Mouse (Mus musculus): ENCODE results near the gene Fbxl15. TPM values are rescaled to one million over a fixed set of nuclear protein-coding genes. Genes with fewer than 3 reads are reported as not detected.

Fbxl15 gene
- polyA plus RNA-seq, 1 experiment from 2014 or later = 26.0 TPM

DNA sequence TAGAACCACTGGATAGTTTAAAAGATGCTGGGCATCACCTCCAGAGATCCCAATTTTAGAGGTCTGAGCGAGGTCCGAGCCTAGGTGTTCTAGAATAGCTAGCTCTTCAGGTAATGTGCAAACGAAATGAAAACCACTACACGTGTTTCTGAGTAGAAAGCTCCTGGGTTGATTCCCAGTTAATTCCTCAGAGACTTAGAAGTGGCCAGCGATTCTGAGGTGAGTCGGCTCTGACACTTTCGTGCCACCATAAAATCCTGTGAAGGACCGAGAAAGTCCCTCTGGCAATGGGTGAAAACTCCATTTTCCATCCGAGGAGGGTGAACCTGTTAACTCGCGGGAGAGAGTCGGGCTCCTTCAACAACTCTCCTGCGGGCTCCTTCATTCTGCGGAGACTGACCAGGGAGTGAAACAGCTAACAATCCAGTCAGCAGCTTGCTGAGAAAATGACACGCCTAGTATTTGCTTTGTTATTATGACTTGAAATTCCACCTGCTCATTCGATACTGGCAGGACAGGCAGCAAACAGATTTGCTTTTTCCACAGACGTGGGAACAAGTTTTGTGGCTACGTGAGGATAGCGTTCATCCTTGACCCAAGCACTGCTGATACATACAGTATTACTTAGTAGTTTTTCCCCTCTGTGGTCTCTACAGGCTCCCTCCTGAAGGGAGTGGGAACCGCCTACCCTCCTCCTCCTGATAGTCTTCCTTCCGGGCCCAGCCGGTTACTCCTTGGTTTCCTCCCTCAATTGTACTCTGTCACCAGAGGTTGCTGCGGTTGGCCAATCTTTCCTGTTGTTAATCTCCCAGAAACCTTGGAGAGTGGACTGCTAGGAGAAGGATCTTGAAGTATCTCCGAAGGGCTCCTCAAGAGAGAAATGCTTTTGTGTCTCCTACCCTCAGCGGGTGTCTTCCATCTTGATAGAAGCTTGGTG, 29.6 kb downstream of the Fbxl15 start:
- Histone ChIP-seq H3K4me2 (replicated peaks; ENCODE audit: low read depth, low read length) (peak overlapping the region; percentile 90), H3K4me3 (ENCODE audit: low read length) (peak overlapping the region; percentile 60), H3K9me3 (ENCODE audit: low read length) (no peaks in the 10 kb centered on the region), H3K27me3 (ENCODE audit: insufficient read depth, low read length) (peaks cover 6% of the 10 kb centered on the region; the same call in 1 of the 2 replicates), H3K9ac (replicated peaks; ENCODE audit: low read length) (peak overlapping the region; percentile 74), H3K36me3 (ENCODE audit: insufficient read depth, low read length) (no peaks in the 10 kb centered on the region), H3K27ac (ENCODE audit: low read length) (peak overlapping the region; percentile 3; the same call in 1 of the 2 replicates), H3K4me1 (ENCODE audit: insufficient read depth, low read length) (peaks cover 13% of the 10 kb centered on the region)
- 13% methylated on average over 25 of the region's 25 CpGs for WGBS
- peak; percentile 68 for ATAC-seq (ENCODE audit: low FRiP score, low TSS enrichment)

DNA sequence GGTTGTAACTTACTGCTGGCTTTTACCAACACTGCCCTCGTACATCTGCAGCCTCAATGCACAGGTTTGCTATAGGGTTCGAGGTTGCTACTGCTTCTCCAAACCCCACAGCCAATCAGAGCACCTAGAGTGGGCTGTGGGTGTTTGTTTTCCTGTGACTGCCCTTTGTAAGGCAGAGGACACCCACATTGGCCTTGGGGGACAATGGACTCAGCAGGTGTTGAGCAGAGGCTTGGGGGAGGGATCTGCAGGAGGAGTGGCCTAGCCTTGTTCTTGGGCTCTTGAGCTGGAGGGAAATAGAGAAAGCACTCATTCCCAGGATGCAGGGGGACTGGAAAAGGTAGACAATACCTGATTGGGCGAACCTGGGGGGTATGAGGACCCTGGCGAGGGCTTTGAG, 30.4 kb downstream of the Fbxl15 start:
- no peaks in the 10 kb centered on the region for H3K36me3 ChIP-seq (ENCODE audit: insufficient read depth, low read length)
- WGBS = 62% methylated on average over 4 of the region's 4 CpGs
- H3K9ac ChIP-seq (replicated peaks; ENCODE audit: low read length) = no peak overlapping the region
- peaks cover 13% of the 10 kb centered on the region for H3K4me1 ChIP-seq (ENCODE audit: insufficient read depth, low read length)
- H3K27ac ChIP-seq (ENCODE audit: low read length) = peak overlapping the region; percentile 3; the same call in 1 of the 2 replicates
- H3K27me3 ChIP-seq (ENCODE audit: insufficient read depth, low read length) = peaks cover 6% of the 10 kb centered on the region; the same call in 1 of the 2 replicates
- H3K4me2 ChIP-seq (replicated peaks; ENCODE audit: low read depth, low read length) = peak overlapping the region; percentile 90
- no peak overlapping the region for H3K4me3 ChIP-seq (ENCODE audit: low read length)
- no peaks in the 10 kb centered on the region for H3K9me3 ChIP-seq (ENCODE audit: low read length)
- ATAC-seq (ENCODE audit: low FRiP score, low TSS enrichment) = no peak

DNA sequence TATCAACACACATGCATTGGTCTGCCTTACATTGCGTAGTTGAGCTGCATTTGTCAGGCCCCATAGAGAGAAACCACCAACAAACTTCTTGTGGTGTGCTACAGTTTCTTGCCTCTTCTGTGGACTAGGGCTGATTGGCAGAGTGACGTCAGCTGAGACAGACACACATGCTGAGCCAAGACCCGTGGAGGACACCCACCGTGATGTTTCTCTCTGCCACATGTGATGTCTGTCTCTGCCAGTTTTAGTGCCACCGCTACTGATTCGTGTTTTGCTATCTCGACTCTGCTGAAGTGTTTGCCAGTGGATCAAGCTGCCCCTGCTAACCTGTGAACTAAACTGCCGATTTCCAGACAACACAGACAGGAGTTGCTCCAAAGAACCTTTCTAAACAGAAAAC, 34.1 kb downstream of the Fbxl15 start:
- peaks cover 13% of the 10 kb centered on the region for H3K4me1 ChIP-seq (ENCODE audit: insufficient read depth, low read length)
- H3K4me2 ChIP-seq (replicated peaks; ENCODE audit: low read depth, low read length) = no peak overlapping the region
- H3K9ac ChIP-seq (replicated peaks; ENCODE audit: low read length) = no peak overlapping the region
- WGBS = 86% methylated on average over 8 of the region's 8 CpGs
- no peak for ATAC-seq (ENCODE audit: low FRiP score, low TSS enrichment)
- no peak overlapping the region for H3K27ac ChIP-seq (ENCODE audit: low read length)
- 0 out of 2 replicates have a peak, but pooled peaks cover 4% of the 10 kb centered on the region for H3K27me3 ChIP-seq (ENCODE audit: insufficient read depth, low read length)
- no peaks in the 10 kb centered on the region for H3K36me3 ChIP-seq (ENCODE audit: insufficient read depth, low read length)
- H3K4me3 ChIP-seq (ENCODE audit: low read length) = no peak overlapping the region
- H3K9me3 ChIP-seq (ENCODE audit: low read length) = no peaks in the 10 kb centered on the region

DNA sequence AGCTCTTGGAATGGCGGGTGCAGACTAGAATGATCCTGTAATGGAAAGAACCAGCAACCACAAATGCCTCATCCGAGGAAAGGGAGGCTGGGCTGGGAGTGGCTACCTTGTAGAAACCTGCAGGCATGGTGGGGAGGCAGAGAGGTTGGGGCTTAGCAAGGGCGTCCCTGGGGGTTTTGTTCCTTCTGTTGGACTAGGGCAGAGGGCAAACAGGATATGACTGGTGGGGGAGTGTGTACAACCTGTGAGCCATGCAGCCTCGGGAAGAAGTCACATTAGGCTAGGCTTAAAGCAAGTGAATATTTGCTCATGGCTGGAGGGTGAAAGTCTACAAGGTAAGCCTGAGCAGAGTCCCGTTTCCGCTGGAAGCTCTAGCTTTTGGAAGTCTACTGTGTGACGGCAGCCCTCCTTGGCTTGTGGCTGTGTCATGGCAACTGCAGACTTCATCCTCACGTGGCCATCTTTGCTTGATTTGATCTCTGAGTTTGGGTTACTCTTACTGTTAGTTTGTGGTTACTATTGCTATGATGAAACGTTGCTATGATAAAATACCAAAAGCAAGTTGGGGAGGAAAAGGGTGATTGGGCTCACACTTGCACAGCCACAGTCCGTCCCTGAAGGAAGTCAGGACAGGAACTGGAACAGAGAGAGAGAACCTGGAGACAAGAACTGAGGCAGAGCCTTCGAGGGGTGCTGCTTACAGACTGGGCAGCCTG, 35.5 kb downstream of the Fbxl15 start:
- no peak overlapping the region for H3K4me3 ChIP-seq (ENCODE audit: low read length)
- H3K9ac ChIP-seq (replicated peaks; ENCODE audit: low read length) = no peak overlapping the region
- no peak for ATAC-seq (ENCODE audit: low FRiP score, low TSS enrichment)
- no peaks in the 10 kb centered on the region for H3K9me3 ChIP-seq (ENCODE audit: low read length)
- H3K36me3 ChIP-seq (ENCODE audit: insufficient read depth, low read length) = no peaks in the 10 kb centered on the region
- no peaks in the 10 kb centered on the region for H3K27me3 ChIP-seq (ENCODE audit: insufficient read depth, low read length)
- H3K27ac ChIP-seq (ENCODE audit: low read length) = no peak overlapping the region
- 80% methylated on average over 11 of the region's 11 CpGs for WGBS
- no peak overlapping the region for H3K4me2 ChIP-seq (replicated peaks; ENCODE audit: low read depth, low read length)
- H3K4me1 ChIP-seq (ENCODE audit: insufficient read depth, low read length) = peaks cover 2% of the 10 kb centered on the region; the same call in 1 of the 2 replicates

DNA sequence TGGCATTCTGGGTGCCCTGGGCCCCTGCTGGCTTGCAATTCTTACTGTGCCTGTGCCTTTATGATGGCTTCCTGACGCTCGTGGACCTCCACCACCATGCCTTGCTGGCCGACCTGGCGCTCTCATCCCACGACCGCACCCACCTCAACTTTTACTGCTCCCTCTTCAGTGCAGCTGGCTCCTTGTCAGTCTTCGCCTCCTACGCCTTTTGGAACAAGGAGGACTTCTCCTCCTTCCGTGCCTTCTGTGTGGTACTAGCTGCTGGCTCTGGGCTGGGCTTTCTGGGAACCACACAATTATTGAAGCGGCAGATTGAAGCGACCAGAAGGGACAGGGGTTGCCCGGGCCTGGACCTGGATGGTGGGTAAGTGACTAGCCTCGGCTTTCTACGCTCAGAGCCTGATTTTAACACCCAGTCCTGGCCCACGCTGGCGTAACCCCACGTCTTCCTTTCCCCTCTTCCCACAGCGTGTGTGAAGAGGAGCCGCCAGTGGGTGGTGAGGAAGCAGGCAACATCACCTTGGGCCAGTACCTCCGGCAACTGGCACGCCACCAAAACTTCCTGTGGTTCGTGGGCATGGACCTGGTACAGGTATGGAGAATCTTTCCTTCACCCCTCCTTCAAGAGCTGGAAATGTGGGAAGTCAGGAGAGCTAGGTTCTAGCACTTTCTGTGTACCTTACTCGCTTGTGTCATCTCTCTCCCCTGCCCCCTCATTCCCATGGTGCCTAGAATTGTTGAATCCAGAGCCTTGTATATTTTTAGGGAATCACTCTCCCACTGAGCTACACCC, 40.0 kb downstream of the Fbxl15 start:
- no peak for ATAC-seq (ENCODE audit: low FRiP score, low TSS enrichment)
- Histone ChIP-seq H3K4me3 (ENCODE audit: low read length) (no peak overlapping the region), H3K4me2 (replicated peaks; ENCODE audit: low read depth, low read length) (no peak overlapping the region), H3K9me3 (ENCODE audit: low read length) (no peaks in the 10 kb centered on the region), H3K27ac (ENCODE audit: low read length) (no peak overlapping the region), H3K4me1 (ENCODE audit: insufficient read depth, low read length) (no peaks in the 10 kb centered on the region), H3K9ac (replicated peaks; ENCODE audit: low read length) (no peak overlapping the region), H3K27me3 (ENCODE audit: insufficient read depth, low read length) (no peaks in the 10 kb centered on the region), H3K36me3 (ENCODE audit: insufficient read depth, low read length) (no peaks in the 10 kb centered on the region)
- 78% methylated on average over 23 of the region's 23 CpGs for WGBS

DNA sequence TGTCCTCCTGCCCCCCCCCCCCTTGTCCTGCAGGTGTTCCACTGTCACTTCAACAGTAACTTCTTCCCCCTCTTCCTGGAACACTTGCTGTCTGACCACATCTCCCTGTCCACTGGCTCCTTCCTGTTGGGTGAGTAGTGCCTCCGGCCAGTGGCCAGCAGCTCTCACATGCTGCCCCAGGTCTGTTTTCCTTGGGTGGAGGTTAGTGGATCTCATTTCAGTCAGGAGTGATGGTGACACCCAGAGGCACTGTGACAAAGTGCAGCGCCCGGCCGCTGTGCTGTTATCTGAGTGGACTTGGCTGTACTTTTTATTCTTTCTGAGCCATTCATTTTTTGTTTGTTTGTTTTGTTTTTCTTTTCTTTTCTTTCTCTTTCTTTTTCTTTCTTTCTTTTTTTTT, 41.2 kb downstream of the Fbxl15 start:
- peak; percentile 32; the same call in 1 of the 2 replicates for ATAC-seq (ENCODE audit: low FRiP score, low TSS enrichment)

DNA sequence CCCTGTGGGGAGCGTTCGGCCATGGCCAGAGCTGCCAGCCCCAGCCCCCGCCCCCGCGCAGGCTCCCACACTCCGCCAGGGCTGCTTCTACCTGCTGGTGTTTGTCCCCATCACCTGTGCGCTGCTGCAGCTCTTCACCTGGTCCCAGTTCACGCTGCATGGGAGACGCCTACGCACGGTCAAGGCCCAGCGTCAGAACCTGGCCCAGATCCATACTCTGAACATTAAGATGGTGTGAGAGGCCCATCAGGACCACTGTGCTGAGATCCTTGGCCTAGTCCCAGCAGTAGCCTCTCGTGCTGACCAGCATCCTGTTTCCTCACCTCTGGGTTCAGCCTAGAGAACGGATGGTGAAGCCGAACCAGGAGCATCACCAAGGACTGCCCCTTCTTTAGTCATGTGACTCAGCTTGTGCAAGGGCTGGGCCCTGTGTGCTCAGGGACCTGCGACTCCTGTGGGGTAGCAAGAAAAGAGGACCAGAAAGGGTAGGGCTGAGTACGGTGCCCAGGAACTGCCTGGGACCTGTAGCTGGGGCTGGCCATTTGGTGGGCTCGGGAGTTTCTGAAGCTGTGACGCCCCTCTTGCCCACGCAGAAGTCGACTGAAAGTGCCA, 46.6 kb downstream of the Fbxl15 start:
- Histone ChIP-seq H3K9ac (replicated peaks; ENCODE audit: low read length) (no peak overlapping the region), H3K4me2 (replicated peaks; ENCODE audit: low read depth, low read length) (no peak overlapping the region), H3K36me3 (ENCODE audit: insufficient read depth, low read length) (peaks cover 31% of the 10 kb centered on the region), H3K9me3 (ENCODE audit: low read length) (no peaks in the 10 kb centered on the region), H3K27ac (ENCODE audit: low read length) (no peak overlapping the region), H3K27me3 (ENCODE audit: insufficient read depth, low read length) (no peaks in the 10 kb centered on the region), H3K4me1 (ENCODE audit: insufficient read depth, low read length) (0 out of 2 replicates have a peak, but pooled peaks cover 3% of the 10 kb centered on the region), H3K4me3 (ENCODE audit: low read length) (no peak overlapping the region)
- ATAC-seq (ENCODE audit: low FRiP score, low TSS enrichment) = peak; percentile 62; the same call in 1 of the 2 replicates
- 50% methylated on average over 21 of the region's 21 CpGs for WGBS

More for the DNA sequence above, 41.2 kb downstream of the Fbxl15 start:
- Histone ChIP-seq H3K36me3 (ENCODE audit: insufficient read depth, low read length) (no peaks in the 10 kb centered on the region), H3K9me3 (ENCODE audit: low read length) (no peaks in the 10 kb centered on the region), H3K27ac (ENCODE audit: low read length) (no peak overlapping the region), H3K27me3 (ENCODE audit: insufficient read depth, low read length) (no peaks in the 10 kb centered on the region), H3K4me2 (replicated peaks; ENCODE audit: low read depth, low read length) (no peak overlapping the region), H3K4me3 (ENCODE audit: low read length) (no peak overlapping the region), H3K4me1 (ENCODE audit: insufficient read depth, low read length) (0 out of 2 replicates have a peak, but pooled peaks cover under 1% of the 10 kb centered on the region), H3K9ac (replicated peaks; ENCODE audit: low read length) (no peak overlapping the region)
- WGBS = 8% methylated on average over 4 of the region's 4 CpGs

DNA sequence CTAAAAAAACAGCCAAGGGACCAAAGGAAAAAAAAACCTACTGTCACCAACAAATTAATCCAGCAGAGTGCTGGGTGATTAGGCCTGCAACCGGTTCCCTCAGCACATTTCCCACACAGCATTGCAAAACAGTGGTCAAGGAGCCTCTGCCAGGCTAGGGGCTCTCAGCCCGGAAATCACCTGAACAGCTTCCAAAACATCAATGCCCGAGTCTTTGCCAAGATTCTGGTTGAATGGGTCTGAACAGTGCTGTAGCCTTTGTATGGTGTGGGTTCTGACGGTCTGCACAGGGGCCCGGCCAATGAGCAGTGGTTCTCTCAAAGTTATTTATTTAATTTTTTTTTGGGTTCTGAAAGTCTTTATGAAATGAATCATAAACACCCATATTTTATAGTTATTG, 47.5 kb downstream of the Fbxl15 start:
- H3K4me1 ChIP-seq (ENCODE audit: insufficient read depth, low read length) = 0 out of 2 replicates have a peak, but pooled peaks cover 3% of the 10 kb centered on the region
- H3K4me2 ChIP-seq (replicated peaks; ENCODE audit: low read depth, low read length) = no peak overlapping the region
- no peak overlapping the region for H3K9ac ChIP-seq (replicated peaks; ENCODE audit: low read length)
- H3K9me3 ChIP-seq (ENCODE audit: low read length) = no peaks in the 10 kb centered on the region
- WGBS = 65% methylated on average over 5 of the region's 5 CpGs
- H3K27me3 ChIP-seq (ENCODE audit: insufficient read depth, low read length) = no peaks in the 10 kb centered on the region
- H3K4me3 ChIP-seq (ENCODE audit: low read length) = no peak overlapping the region
- no peak for ATAC-seq (ENCODE audit: low FRiP score, low TSS enrichment)
- H3K36me3 ChIP-seq (ENCODE audit: insufficient read depth, low read length) = peaks cover 40% of the 10 kb centered on the region
- H3K27ac ChIP-seq (ENCODE audit: low read length) = no peak overlapping the region

DNA sequence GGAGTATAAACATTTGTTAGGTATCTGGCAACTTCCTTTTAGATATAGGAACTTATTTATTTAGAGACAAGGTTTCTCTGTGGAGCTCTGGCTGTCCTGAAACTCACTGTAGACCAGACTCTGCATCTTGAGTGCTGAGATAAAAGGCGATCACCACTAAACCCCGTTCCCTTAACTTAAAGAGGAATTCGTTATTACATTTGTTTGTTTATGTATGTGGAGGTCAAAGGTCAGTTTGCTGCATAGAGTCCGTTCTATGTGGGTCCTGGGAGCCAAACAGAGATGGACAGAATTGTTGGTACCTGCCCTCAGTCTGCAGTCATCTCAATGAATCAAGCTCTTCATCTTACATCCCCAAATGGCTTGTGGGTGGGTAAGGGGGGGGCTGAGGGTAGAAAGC, 47.9 kb downstream of the Fbxl15 start:
- Histone ChIP-seq H3K9me3 (ENCODE audit: low read length) (no peaks in the 10 kb centered on the region), H3K36me3 (ENCODE audit: insufficient read depth, low read length) (peaks cover 44% of the 10 kb centered on the region), H3K9ac (replicated peaks; ENCODE audit: low read length) (no peak overlapping the region), H3K4me1 (ENCODE audit: insufficient read depth, low read length) (0 out of 2 replicates have a peak, but pooled peaks cover 3% of the 10 kb centered on the region), H3K27ac (ENCODE audit: low read length) (no peak overlapping the region), H3K4me3 (ENCODE audit: low read length) (no peak overlapping the region), H3K27me3 (ENCODE audit: insufficient read depth, low read length) (no peaks in the 10 kb centered on the region), H3K4me2 (replicated peaks; ENCODE audit: low read depth, low read length) (no peak overlapping the region)
- 58% methylated on average over 4 of the region's 4 CpGs for WGBS
- ATAC-seq (ENCODE audit: low FRiP score, low TSS enrichment) = no peak

Measured in kidney, embryonic 16.5 days (tissue).